Mouse (Mus musculus): ENCODE data around the gene Bcdin3d.
"Not testable (repeated sequence)": the region's sequence is repeated elsewhere in the genome, so short reads cannot be mapped to it uniquely, and the experiment has no call there.

The Bcdin3d gene

DNA sequence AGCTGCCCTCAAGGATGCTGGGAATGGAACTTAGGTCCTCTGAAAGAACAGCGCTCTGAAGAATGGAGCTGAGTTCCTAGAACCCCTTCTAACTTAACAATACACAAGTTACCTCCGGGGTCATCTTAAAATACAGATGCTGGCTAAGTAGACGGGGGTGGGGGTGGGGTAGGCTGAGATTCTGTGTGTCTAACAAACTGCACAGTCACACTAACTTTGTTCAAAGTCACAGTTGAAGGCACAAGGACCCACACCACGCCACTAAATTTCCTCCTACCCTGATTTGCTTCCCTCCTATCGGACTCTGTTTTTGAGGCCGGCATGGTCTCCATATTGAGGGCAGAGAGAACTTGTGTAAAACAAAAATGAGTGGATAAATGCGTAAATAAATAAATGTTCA lies 1.6 kb downstream of the Bcdin3d start:
- no peak for DNase-seq (ENCODE audit: low spot score)

DNA sequence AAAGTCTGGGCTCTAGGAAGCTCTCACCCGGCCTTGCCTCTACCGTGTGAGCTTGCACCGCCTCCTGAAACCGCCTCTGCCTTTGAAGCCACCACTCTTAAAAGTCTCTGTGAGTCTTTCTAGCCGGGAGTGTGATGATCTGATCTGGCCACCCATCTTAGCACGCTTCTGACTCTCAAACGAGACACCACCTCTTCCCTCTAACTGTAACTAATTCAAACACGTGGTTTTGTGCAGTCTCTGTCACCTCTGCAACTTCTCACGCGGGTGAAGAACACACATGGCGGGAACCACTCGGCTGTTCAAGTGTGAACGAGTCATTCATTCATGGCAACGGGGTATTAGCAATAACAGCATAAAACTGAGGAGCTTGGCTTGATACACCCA lies 2.9 kb downstream of the Bcdin3d start:
- peak; percentile 43 for DNase-seq (ENCODE audit: low spot score)

DNA sequence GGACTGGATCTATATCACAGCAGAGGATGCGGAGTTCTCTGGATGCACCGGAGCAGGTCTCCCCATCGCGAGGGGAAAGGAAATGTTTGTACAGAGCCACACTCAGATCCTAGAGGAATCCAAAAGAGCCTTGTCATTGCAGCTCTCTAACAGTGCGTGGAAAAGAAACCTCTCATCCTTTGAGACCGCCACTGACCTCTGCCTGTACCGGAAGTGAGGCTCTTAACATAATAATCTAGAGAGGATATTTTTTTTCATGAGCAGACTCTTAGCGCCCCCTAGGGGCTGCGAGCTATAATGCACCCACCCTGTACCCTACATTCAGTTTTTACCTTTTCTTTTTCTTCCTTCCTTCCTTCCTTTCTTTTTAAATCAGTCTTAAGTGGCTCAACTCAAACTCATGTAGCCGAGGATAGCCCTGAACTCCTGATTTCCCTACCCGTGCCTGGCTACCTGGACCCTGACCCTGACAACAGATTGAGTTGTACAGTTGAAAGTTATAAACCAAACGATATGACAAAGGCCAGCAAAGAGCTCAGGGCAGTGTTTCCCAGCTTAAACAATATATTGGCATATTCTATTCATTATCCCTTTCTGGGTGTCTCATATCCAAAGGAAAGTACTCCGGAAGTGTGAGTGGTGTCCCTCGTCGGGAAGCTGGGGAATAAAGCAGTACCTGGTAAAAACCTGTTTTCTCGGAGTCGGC lies 3.4 kb downstream of the Bcdin3d start:
- DNase-seq (ENCODE audit: low spot score) = peak; percentile 52

DNA sequence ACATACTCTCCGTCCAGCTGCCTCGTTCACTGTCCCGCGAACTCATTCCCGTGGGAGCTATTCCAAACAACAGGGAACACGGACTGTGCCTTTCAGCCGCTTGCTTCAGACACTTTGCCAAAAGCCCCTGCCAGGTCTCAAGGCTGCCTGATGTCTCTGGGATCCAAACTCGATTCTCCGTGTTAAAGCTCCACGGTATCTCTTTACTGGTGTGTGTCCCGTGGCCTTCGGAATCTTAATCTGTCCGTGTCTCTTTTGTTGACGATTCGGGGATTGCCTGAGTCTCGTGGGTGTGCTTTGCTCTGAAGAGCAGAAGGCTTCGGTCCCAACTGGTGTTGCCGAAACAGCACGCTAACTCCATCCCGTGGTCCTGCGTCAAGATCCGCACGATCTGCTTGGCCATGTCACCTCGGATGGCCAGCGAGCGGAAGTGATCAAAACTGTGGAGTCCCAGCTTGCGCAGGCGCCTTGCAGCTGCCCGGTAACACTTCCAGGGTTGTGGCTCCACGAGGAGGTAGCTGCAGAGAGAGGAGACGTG lies 4.2 kb downstream of the Bcdin3d start:
- DNase-seq (ENCODE audit: low spot score) = no peak

DNA sequence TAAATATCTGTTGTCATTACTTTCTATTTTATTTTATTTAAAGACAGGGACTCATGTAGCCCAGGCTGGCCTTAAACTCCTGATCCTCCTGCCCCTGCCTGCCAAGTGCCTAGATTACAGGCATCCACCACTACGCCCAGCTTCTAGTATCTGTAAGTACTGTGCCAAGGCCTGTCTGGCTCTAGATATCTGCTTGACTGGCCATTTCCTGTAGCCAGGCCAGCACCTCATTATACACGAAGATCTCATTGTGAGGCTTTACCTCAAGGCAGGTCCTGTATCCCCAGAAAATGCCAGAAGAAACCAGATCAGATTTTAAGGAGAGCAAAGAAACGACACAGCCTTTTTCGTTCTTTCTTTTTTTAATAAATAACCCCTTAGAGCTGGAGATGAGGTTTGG lies 4.8 kb downstream of the Bcdin3d start:
- DNase-seq (ENCODE audit: low spot score) = no peak

DNA sequence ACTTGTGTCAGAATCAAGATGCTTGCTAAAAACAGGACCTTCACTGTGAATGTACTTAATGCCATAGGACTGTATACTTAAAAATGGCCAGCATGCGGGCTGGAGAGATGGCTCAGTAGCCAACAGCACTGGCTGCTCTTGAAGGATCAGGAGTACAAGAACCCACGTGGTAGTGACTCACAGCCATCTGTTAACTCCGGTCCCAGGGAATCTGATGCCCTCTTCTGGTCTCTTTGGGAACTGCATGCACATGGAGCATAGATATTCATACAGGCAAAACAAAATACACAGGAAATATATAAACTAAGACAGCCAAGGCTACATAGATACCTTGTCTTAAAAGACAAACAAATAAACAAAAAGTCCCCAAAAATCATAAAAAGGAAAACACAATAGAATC lies 5.5 kb downstream of the Bcdin3d start:
- DNase-seq (ENCODE audit: low spot score) = peak; percentile 80

DNA sequence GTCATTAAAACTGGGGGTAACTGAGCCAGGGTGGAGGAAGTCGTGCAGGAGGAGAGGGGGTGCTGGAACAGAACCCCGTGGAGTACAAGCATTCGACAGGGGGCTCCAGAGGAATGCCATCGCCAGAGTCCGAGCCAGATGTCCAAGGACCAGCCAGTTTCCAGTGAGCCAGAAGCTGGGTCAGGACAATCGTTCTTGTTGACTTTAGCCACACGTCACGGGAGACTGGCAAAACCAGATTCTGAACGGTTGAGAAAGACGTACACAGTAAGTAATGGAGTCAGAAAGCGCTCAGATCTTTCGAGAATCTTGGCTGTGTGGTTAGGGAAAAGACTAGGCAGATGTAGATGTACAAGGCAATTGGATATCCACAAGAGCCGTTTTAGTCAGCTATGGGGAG lies 11.3 kb downstream of the Bcdin3d start:
- no peak for DNase-seq (ENCODE audit: low spot score)

DNA sequence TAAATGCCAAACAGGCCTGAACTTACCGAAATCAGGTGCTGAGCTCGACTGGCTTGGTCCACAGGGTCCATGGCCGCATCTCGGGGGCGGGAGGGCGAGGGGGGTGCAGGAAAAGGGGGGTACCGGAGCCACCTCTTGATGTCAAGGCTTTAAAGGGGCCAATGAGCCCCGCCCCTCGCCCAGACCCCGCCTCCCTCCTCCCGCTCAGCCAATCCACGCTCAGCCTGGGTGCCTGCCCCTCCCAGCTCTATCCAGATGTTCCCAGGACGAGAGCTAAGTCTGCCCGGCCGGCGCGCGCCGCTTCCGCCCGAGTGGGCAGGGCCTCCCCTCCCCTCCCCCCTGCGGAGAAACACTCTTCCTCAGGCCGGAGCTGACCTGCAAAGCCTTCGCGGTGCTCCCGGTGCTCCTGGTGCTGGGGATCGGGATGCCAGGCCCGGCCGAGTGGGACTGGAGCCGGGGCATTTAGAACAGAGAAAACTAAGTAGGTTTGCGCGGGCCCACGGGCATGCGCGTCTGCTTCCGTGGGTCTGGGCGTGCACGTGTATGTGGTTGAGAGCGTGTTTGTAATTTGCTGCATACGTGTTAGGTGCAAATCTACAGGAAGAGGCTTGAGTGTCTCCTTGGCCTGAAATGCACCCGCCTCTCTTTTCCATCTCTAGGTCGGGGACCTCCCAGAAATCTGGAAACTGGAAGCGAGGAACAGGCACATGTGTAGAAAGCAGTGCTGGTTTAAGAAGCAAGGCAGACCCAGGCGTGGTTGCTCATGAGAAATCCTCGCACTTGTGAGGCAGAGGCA lies 16.7 kb downstream of the Bcdin3d start, which contains the start of gene Nckap5l:
Nckap5l (minus strand) TSS at position 143 of the 796 bp plus-strand sequence.
- peak; percentile 92 for DNase-seq (ENCODE audit: low spot score)

DNA sequence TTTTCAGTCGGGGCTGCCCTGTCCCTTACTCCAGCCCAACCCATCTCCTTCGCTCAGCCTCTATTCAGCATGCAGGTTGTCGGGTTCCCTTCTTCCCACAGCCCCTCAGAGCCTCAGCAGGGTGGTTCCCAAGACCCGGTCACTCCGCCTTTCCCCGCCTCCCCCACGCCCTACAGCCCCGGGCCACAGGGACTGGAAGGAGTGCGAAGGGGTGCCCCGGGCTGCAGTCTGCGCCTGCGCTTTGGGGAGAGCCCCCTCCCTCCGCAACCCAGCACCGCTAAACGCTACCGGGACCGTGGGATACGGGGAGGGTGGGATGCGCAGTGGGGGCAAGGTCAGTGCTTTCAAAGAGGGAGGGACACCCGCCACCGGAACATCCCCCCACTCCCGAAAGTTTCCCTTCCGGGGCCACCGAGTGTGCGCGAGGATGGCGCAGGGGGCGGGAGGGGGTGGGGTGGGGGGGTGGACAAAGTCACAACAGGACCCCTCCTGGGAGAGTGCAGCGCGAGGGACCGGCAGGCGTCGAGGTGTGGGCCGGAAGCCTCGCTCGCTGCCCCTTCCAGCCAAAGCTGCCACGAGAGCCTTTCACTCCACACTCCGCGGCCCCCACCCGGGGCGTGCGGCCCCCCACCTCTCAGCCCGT lies 17.4 kb downstream of the Bcdin3d start:
- DNase-seq (ENCODE audit: low spot score) = peak; percentile 37

DNA sequence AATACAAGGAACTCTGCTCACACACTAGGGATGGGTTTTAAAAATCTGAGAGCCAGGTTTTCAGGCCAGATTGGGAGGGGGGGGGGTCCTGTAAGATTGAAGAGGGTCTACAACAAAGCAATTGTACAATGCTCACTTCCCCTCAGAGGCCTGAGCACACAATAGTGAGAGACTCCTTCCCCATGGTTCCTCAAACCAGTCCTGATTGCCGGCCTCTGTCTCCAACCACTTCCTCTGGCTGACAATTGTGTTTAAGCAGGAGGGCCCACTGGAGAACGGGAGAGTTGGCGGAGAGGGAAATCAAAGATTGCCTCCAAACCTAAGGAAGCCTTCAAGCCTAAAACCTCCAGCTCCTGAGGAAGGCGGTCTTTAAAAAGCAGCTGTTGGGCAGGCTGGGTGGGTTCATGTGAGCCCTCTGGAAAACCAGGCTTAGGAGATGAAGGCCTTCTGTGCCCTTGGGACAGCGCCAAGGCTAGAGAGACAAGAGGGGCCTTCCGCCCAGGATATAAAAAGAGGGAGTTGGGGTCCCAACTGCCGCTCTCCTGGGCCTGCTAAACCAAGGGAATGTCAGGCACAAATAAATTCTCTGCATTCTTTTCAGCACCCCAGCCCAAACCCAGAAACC lies 18.1 kb downstream of the Bcdin3d start:
- no peak for DNase-seq (ENCODE audit: low spot score)

DNA sequence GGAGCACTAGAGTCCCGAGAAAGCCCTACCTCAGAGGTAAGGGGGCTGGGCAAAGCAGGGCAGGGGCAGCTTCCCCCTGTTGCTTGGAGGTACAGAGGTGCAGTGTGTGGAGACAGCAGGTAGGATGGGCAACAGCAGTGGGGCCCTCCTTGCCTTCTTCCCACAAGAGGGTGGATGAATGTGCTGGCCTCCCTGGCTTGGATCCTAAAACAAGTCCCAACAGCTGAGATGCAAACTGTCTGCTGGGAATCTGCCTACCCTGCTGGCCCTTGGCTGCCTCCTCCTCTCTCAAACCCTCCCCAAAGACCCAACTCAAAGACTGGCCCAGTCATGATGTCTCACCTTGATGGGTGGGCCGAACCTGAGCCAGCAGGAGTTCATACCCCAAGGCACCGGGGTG lies 19.1 kb downstream of the Bcdin3d start:
- no peak for DNase-seq (ENCODE audit: low spot score)

DNA sequence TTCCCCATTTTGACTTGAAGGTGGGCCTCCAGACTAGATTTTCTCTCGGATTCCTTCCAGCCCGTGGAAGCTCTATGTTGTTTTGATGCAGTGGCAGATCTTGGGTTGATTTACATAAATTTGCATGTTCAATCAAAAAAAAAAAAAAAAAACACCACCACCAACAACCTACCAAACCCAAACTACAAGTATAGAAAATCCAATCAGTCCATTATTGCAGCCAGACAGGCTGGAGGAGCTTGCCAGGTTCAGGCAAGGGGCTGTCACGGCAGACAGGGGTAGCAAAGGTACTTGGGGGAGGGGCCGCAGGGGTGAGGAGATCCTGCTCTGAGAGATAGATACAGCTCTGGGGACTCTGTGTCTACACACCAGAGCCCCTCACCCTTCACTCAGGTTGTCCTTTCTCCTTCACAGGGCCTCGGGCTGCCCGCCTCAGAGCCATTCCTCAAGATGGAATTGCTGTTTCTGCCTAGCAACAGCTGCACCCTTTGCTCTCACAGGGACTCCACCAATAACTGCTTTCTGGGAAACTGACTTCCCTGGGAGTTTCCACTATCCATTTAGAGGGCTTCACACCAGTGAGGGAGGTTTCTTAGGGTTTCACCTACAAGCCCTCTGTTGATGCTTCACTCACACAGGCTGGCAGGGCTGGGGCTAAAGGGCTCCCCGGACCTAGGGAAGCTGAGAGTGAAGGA lies 19.8 kb downstream of the Bcdin3d start:
- no peak for DNase-seq (ENCODE audit: low spot score)

DNA sequence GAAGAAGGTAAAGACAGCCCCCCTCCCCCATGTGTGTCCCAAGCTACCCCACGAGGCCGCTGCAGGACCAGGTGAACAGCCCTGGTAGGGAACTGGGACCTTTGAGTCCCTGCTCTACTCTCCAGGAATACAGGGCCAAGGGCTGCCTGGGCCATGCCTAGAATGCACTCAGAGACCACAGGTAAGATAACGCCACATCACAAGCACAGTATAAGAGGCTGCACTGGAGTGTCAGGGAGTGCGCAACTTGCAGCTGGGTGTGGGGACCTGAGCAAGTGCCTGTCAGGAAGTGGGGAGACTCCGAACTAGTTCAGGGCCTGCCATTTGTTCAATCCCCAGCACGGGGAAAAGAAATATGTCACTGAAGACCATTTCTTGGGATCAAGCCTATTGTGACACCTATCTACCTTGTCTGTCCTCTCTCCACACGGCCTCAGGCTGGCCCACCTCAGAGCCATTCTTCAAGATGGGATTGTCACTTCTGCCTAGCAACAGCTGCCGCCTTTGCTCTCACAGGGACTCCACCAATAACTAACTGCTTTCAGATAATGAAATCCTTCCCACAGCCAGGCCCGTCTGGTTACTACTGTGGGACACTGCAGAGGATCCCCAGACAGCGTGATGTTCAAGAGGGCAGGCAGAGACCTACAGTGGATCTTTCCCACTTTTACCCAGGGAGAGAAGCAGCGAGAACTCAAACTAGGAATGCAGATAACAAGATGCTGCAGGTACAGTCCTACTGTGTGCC lies 21.2 kb downstream of the Bcdin3d start:
- no peak for DNase-seq (ENCODE audit: low spot score)

DNA sequence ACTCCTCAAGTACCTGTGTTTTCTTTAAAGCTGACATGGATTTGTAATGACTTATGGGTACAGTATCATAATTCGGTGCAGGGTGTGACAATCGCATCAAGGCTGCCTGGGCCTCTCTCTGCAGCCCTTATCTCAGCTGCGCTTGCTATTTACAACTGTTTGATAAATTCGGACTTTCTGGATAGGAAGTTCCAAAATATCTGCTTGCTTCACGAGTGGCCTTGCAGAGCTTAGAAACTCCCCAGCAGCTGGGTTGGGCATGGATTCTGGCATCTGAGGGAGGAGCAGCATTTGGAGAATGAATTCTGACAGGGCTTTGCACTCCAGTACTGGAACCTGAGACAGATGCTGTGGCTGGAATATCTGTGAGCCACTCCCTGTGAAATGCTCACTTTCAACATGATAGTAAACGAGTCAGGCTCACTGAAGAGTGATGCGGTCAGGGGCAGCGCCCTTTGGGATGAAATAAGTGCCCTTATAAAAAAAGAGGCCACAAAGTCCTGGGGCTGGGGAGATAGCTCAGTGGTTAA lies 24.7 kb downstream of the Bcdin3d start:
- no peak for DNase-seq (ENCODE audit: low spot score)

DNA sequence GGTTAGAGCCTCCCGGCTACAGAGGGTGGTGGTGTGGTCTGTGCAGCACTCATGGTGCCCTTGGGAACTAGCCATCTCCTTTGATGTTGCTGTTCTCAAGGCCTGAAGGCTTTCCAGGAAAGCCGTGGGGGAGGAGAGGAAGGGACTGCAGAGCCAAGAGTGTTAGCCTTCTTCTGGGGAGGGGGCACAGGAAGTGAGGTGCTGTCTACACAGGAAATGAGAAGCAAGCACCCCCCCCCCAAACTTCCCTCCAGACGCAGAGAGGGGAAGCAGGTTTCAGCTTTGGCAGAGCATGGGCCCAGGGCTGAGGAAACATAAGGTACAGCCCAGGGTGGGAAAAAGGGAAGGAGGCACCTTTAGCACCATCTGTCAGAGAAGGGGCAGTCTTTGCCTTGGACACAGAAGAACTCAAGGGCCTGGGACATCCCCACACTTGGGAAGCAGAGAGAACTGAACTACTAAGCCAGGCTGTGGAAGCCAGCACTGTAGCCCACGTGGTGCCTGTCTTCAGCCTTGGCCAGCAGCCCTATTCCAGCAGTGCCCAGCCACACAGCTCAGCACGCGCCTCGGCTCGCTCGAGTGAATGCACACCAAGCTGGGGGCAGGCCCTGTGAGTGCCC lies 25.3 kb downstream of the Bcdin3d start:
- DNase-seq (ENCODE audit: low spot score) = no peak

DNA sequence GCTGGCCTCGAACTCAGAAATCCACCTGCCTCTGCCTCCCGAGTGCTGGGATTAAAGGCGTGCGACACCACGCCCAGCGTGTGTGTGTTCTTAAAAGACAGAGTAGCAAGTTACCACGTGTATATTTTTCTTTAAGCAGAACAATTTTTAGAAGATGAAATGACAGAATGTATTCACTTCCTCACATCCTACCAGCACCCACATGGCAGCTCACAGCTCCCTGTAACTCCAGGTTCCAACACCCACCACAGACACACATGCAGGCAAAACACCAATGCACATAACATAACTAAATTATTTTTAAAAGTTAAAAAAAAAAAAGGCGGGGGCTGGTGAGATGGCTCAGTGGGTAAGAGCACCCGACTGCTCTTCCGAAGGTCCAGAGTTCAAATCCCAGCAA lies 28.4 kb downstream of the Bcdin3d start:
- not testable (repeated sequence) for DNase-seq (ENCODE audit: low spot score)

DNA sequence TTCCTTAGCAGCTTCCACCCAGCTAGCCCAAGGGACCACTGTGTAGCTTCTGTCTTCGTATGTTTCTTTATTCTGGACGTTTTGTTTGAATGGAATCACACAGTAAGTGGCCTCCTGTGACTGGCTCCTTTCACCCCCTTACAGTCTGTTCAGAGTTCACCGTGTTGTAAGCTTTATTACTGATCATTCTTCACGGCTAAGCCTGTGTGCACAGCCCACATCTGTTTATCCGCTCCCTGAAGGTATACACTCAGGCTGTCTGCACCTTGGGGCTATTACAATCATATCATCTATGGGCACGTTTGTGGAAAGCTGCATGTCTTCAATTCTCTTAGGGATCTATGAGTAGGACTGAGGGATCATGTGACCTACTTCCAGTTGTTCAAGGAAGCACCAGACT lies 29.0 kb downstream of the Bcdin3d start:
- DNase-seq (ENCODE audit: low spot score) = no peak

DNA sequence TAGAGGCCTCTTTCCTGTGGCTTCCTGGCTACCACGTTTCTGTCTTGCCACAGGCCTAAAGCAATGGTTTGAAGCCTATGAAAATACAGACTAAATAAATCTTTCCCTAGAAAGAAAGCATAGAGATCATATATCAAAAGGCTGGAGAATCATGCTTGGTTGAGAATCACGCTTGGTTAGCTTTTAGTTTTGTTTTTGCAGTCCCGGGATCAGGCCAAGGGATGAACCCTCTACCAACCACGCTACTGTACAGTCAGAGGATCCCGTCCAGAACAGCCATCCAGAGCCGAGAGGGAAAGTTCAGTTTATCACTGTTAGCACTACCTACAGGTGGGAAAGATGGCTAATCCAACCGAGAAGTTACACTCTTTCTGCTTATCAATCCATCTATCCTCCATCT lies 32.2 kb downstream of the Bcdin3d start:
- DNase-seq (ENCODE audit: low spot score) = no peak

DNA sequence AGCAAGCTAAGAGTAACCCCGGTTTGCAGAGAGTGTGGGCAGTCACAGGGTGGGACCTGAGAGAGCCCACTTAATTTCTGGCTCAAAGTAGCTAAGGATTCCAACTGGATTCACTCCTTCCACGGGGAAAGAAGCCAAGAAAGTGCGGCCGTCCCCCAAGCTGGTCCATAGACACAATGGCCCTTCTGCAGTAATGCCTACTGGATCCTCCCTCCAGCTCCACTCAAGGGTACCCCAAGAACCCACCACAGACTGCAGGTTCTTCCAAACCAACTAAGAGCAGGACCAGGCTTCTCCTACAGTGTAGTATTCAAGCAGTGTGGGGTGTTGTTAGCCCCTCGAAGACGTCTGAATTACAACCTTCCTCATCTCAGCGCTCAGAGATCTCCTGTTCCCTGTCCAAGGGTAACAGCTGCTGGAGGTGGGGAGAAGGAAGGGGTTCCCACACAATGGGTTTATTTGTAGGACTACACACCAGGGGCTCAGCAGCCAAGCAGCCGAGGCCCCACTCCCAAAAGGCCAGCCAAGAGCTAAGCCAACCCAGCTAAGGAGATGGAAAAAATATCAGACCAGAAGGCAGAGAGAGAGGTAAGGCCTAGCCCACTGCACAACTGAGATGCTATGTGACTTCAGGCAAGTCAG lies 33.6 kb downstream of the Bcdin3d start:
- no peak for DNase-seq (ENCODE audit: low spot score)
